Mouse (Mus musculus): Measurements from ENCODE around the gene Ankrd65. TPM values are rescaled to one million over a fixed set of nuclear protein-coding genes. Genes with fewer than 3 reads are reported as not detected.

The Ankrd65 gene
- total and polyA plus RNA-seq, 3 experiments = not detected

GRCm38 (mm10) chr4:155843231-155843630 lies 53.0 kb downstream of the Ankrd65 start:
- no peak overlapping the region for H3K27ac ChIP-seq (ENCODE audit: insufficient read depth, low read depth)
- peaks cover 18 to 31% of the 10 kb centered on the region in 2 experiments for H3K4me1 ChIP-seq (ENCODE audit: control insufficient read depth in 1 of 2, insufficient read depth in 2 of 2)
- no peak for DNase-seq (ENCODE audit: extremely low read depth)
- TF ChIP-seq SMC3 (IDR thresholded peaks at IDR 0.05; ENCODE audit: low read depth, low read length) (no peak), MAZ (IDR thresholded peaks at IDR 0.05; ENCODE audit: low read depth, low read length) (no peak), ZKSCAN1 (IDR thresholded peaks at IDR 0.05; ENCODE audit: borderline replicate concordance, low read depth, low read length) (no peak), BHLHE40 (IDR thresholded peaks at IDR 0.05; ENCODE audit: low read depth, low read length) (no peak), RCOR1 (conservative IDR thresholded peaks at IDR 0.05; ENCODE audit: low read depth, low read length) (no peak), HCFC1 (IDR thresholded peaks at IDR 0.05; ENCODE audit: low read depth, low read length) (no peak), CHD1 (IDR thresholded peaks at IDR 0.05; ENCODE audit: low read depth, low read length) (no peak), NRF1 (IDR thresholded peaks at IDR 0.05; ENCODE audit: low read depth, low read length) (no peak), POLR2AphosphoS2 (IDR thresholded peaks at IDR 0.05; ENCODE audit: low read depth, low read length) (no peak), JUN (IDR thresholded peaks at IDR 0.05; ENCODE audit: insufficient read depth, low read depth, low read length) (no peak), USF1 (IDR thresholded peaks at IDR 0.05; ENCODE audit: low read depth, low read length) (no peak)
- no peak overlapping the region for H3K4me3 ChIP-seq (replicated peaks in 1 of 3; ENCODE audit: low read depth in 2 of 3, low read length in 2 of 3, poor library complexity in 1 of 3)
- peaks cover 17 to 23% of the 10 kb centered on the region in 2 experiments for H3K36me3 ChIP-seq (replicated peaks in 1 of 2; ENCODE audit: control insufficient read depth in 1 of 2, insufficient read depth in 1 of 2, low read length in 1 of 2)
- no peaks in the 10 kb centered on the region for H3K79me2 ChIP-seq (replicated peaks; ENCODE audit: control insufficient read depth, extremely low read depth, insufficient read depth, poor library complexity, severe bottlenecking)
- H3K4me2 ChIP-seq (ENCODE audit: insufficient read depth, low read depth, poor library complexity, severe bottlenecking) = no peak overlapping the region
- in situ Hi-C loops (cut with MboI; ENCODE audit: low pct_ligation_motif_present, low pct_unique_long_range_greater_than_20kb, low sequenced_read_pairs) (no loop called here), dilution Hi-C loops (cut with MboI; ENCODE audit: extremely low pct_ligation_motif_present, extremely low pct_unique_long_range_greater_than_20kb, low sequenced_read_pairs) (no loop called here)
- peaks cover 3% of the 10 kb centered on the region for H3K9me3 ChIP-seq (replicated peaks; ENCODE audit: low read length)
- no peaks in the 10 kb centered on the region for H3K27me3 ChIP-seq (replicated peaks)
- no peak overlapping the region for H3K9ac ChIP-seq (ENCODE audit: insufficient read depth, low read depth)

GRCm38 (mm10) chr4:155846871-155847578 lies 56.8 kb downstream of the Ankrd65 start, which contains the start of gene Dvl1:
TSS of gene Dvl1 (plus strand) at chr4:155847402.
- peak within 1 kb of the TSS; percentile 90 for H3K4me2 ChIP-seq (ENCODE audit: insufficient read depth, low read depth, poor library complexity, severe bottlenecking)
- no peaks in the 10 kb centered on the region for H3K27me3 ChIP-seq (replicated peaks)
- no peaks in the 10 kb centered on the region for H3K9me3 ChIP-seq (replicated peaks; ENCODE audit: low read length)
- in situ Hi-C loops (cut with MboI; ENCODE audit: low pct_ligation_motif_present, low pct_unique_long_range_greater_than_20kb, low sequenced_read_pairs) (no loop called here), dilution Hi-C loops (cut with MboI; ENCODE audit: extremely low pct_ligation_motif_present, extremely low pct_unique_long_range_greater_than_20kb, low sequenced_read_pairs) (no loop called here)
- H3K36me3 ChIP-seq (replicated peaks in 1 of 2; ENCODE audit: control insufficient read depth in 1 of 2, insufficient read depth in 1 of 2, low read length in 1 of 2) = peaks cover 9 to 31% of the 10 kb centered on the region in 2 experiments
- peak within 1 kb of the TSS; percentile 30; the same call in 1 of the 2 replicates for H3K27ac ChIP-seq (ENCODE audit: insufficient read depth, low read depth)
- H3K79me2 ChIP-seq (replicated peaks; ENCODE audit: control insufficient read depth, extremely low read depth, insufficient read depth, poor library complexity, severe bottlenecking) = peaks cover 19% of the 10 kb centered on the region
- H3K9ac ChIP-seq (ENCODE audit: insufficient read depth, low read depth) = peak within 1 kb of the TSS; percentile 89
- peaks cover 17 to 43% of the 10 kb centered on the region in 2 experiments for H3K4me1 ChIP-seq (ENCODE audit: control insufficient read depth in 1 of 2, insufficient read depth in 2 of 2)
- DNase-seq (ENCODE audit: extremely low read depth) = peak; percentile 72
- peak within 1 kb of the TSS; percentile 85 to 96 (median 89) for H3K4me3 ChIP-seq (replicated peaks in 1 of 3; ENCODE audit: low read depth in 2 of 3, low read length in 2 of 3, poor library complexity in 1 of 3)
- TF ChIP-seq NRF1 (IDR thresholded peaks at IDR 0.05; ENCODE audit: low read depth, low read length) = peak; percentile 92
- TF ChIP-seq MEF2A (IDR thresholded peaks at IDR 0.05; ENCODE audit: borderline replicate concordance, low read depth, low read length) = peak; percentile 54; the same call in 1 of the 2 replicates
- TF ChIP-seq BHLHE40 (IDR thresholded peaks at IDR 0.05; ENCODE audit: low read depth, low read length) = 0 out of 2 replicates have a peak, but pooled peaks have one; percentile 25
- TF ChIP-seq MAZ (IDR thresholded peaks at IDR 0.05; ENCODE audit: low read depth, low read length) = peak; percentile 81; the same call in 1 of the 2 replicates
- TF ChIP-seq ZC3H11A (IDR thresholded peaks at IDR 0.05; ENCODE audit: low read depth, low read length) = no peak
- TF ChIP-seq UBTF (IDR thresholded peaks at IDR 0.05; ENCODE audit: low read depth, low read length) = no peak
- TF ChIP-seq PAX5 (IDR thresholded peaks at IDR 0.05; ENCODE audit: low read length) = no peak
- TF ChIP-seq POLR2A (IDR thresholded peaks at IDR 0.05; ENCODE audit: low read depth, low read length) = peak; percentile 78; the same call in 1 of the 2 replicates
- no peak for TF ChIP-seq EP300 (IDR thresholded peaks at IDR 0.05; ENCODE audit: low read length)
- TF ChIP-seq MXI1 (IDR thresholded peaks at IDR 0.05; ENCODE audit: low read depth, low read length) = no peak
- no peak for TF ChIP-seq MAFK (IDR thresholded peaks at IDR 0.05; ENCODE audit: insufficient replicate concordance, low read length)
- TF ChIP-seq POLR2AphosphoS2 (IDR thresholded peaks at IDR 0.05; ENCODE audit: low read depth, low read length) = 0 out of 2 replicates have a peak, but pooled peaks have one; percentile 40
- TF ChIP-seq ZMIZ1 (IDR thresholded peaks at IDR 0.05; ENCODE audit: low read depth, low read length) = peak; percentile 68; the same call in 1 of the 2 replicates
- TF ChIP-seq CTCF (conservative IDR thresholded peaks at IDR 0.05 in 1 of 2, IDR thresholded peaks at IDR 0.05 in 1 of 2; ENCODE audit: low read depth in 2 of 2, low read length in 2 of 2) = peak in 1 of 2 experiments; percentile 74; a peak in 2 of 4 replicates
- no peak for TF ChIP-seq TBP (conservative IDR thresholded peaks at IDR 0.05; ENCODE audit: low read depth, low read length)
- TF ChIP-seq MYC (IDR thresholded peaks at IDR 0.05; ENCODE audit: low read depth, low read length) = no peak
- peak; percentile 54; the same call in 1 of the 2 replicates for TF ChIP-seq KAT2A (IDR thresholded peaks at IDR 0.05; ENCODE audit: insufficient replicate concordance, low read length)
- peak; percentile 55; the same call in 1 of the 2 replicates for TF ChIP-seq SIN3A (IDR thresholded peaks at IDR 0.05; ENCODE audit: low read length)
- TF ChIP-seq USF2 (conservative IDR thresholded peaks at IDR 0.05; ENCODE audit: low read depth, low read length) = no peak
- no peak for TF ChIP-seq GABPA (IDR thresholded peaks at IDR 0.05; ENCODE audit: insufficient replicate concordance, low read depth, low read length)
- TF ChIP-seq JUN (IDR thresholded peaks at IDR 0.05; ENCODE audit: insufficient read depth, low read depth, low read length) = 0 out of 2 replicates have a peak, but pooled peaks have one; percentile 17
- TF ChIP-seq USF1 (IDR thresholded peaks at IDR 0.05; ENCODE audit: low read depth, low read length) = no peak
- 0 out of 2 replicates have a peak, but pooled peaks have one; percentile 28 for TF ChIP-seq IRF4 (IDR thresholded peaks at IDR 0.05; ENCODE audit: low read depth, low read length)
- no peak for TF ChIP-seq RCOR1 (conservative IDR thresholded peaks at IDR 0.05; ENCODE audit: low read depth, low read length)
- TF ChIP-seq ELF1 (IDR thresholded peaks at IDR 0.05; ENCODE audit: low read depth, low read length) = peak; percentile 46; the same call in 1 of the 2 replicates
- no peak for TF ChIP-seq CHD1 (IDR thresholded peaks at IDR 0.05; ENCODE audit: low read depth, low read length)
